Mouse (Mus musculus): ENCODE results near the gene 4931409K22Rik. TPM values are rescaled to one million over a fixed set of nuclear protein-coding genes. Genes with fewer than 3 reads are reported as not detected.

Gene 4931409K22Rik
- polyA plus RNA-seq, 1 experiment from 2014 or later, result not detected

DNA sequence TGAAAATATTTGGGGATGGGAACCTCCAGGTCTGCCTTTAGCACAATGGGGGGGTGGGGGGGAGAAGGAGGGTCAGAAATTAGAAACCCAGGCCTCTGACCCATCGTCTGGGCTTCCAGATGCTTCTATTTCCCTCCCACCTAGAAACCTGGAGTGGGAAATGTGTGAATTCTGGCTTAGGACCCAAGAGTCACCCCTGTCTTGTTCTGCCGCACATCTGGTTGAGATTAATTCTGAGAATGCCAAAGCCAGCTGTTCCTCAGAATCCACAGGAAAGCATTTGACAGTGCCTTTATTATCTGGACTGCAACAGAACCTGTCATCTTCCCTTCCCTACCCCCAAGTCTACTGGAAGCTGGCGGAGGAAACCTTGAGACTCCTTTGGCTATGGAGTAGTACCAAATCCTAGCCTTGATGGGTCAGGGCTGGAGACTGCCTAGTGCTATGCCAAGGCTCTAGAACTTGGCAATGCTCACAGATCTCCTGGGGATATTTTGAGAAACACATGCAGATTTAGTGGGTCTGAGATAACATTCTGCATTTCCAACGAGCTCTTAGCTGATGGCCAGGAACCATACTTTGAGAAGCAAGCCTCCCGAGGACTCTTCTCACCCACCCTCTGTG lies 2.9 kb downstream of the 4931409K22Rik start:
- ATAC-seq (no peak), DNase-seq (ENCODE audit: low spot score) (no peak)
- Histone ChIP-seq H3K27ac (ENCODE audit: low read length) (no peak overlapping the region), H3K9me3 (ENCODE audit: low read length) (0 out of 2 replicates have a peak, but pooled peaks cover 3% of the 10 kb centered on the region), H3K4me3 (ENCODE audit: low read depth, low read length) (no peak overlapping the region), H3K4me2 (replicated peaks; ENCODE audit: low read depth, low read length) (no peak overlapping the region), H3K4me1 (ENCODE audit: insufficient read depth, low read depth, low read length) (no peaks in the 10 kb centered on the region), H3K27me3 (replicated peaks; ENCODE audit: insufficient read depth, low read length) (no peaks in the 10 kb centered on the region), H3K9ac (replicated peaks; ENCODE audit: low read depth) (no peak overlapping the region), H3K36me3 (ENCODE audit: insufficient read depth, low read length) (no peaks in the 10 kb centered on the region)
- no peak for TF ChIP-seq CTCF (IDR thresholded peaks at IDR 0.05)
- no peak for TF ChIP-seq EP300 (IDR thresholded peaks at IDR 0.05)
- WGBS, result 70% methylated on average over 5 of the region's 5 CpGs

DNA sequence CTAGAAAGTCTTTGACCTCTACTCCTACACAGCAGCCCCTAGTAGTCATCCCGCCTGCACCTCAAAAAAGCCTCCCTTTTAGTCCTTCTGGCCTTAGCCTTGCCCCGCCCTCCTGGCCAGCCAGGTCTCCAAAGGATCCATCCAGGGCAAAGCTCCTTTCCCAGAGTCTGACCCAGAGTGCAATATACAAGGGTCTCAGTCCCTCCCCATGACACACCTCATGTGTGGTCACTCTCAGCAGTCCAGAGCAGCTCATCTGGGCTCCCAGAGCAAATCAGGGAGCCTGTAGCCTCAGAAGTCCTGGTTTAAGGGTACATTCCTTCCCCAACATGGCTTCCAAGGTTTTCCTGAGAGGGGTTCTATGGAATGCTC lies 5.3 kb downstream of the 4931409K22Rik start:
- Histone ChIP-seq H3K9me3 (ENCODE audit: low read length) (0 out of 2 replicates have a peak, but pooled peaks cover 3% of the 10 kb centered on the region), H3K27me3 (replicated peaks; ENCODE audit: insufficient read depth, low read length) (no peaks in the 10 kb centered on the region), H3K4me1 (ENCODE audit: insufficient read depth, low read depth, low read length) (no peaks in the 10 kb centered on the region), H3K27ac (ENCODE audit: low read length) (no peak overlapping the region), H3K36me3 (ENCODE audit: insufficient read depth, low read length) (no peaks in the 10 kb centered on the region), H3K4me3 (ENCODE audit: low read depth, low read length) (no peak overlapping the region), H3K4me2 (replicated peaks; ENCODE audit: low read depth, low read length) (no peak overlapping the region), H3K9ac (replicated peaks; ENCODE audit: low read depth) (no peak overlapping the region)
- DNase-seq (ENCODE audit: low spot score) (no peak), ATAC-seq (no peak)
- TF ChIP-seq CTCF (IDR thresholded peaks at IDR 0.05) (no peak), EP300 (IDR thresholded peaks at IDR 0.05) (no peak)
- WGBS, result 35% methylated on average over 2 of the region's 2 CpGs

GRCm38 (mm10) chr5:24550598-24551316 lies 5.9 kb downstream of the 4931409K22Rik start:
- 22% methylated on average over 23 of the region's 26 CpGs for WGBS
- Histone ChIP-seq H3K4me2 (replicated peaks; ENCODE audit: low read depth, low read length) (no peak overlapping the region), H3K27ac (ENCODE audit: low read length) (no peak overlapping the region), H3K9ac (replicated peaks; ENCODE audit: low read depth) (no peak overlapping the region), H3K4me3 (ENCODE audit: low read depth, low read length) (no peak overlapping the region), H3K36me3 (ENCODE audit: insufficient read depth, low read length) (no peaks in the 10 kb centered on the region), H3K9me3 (ENCODE audit: low read length) (no peaks in the 10 kb centered on the region), H3K4me1 (ENCODE audit: insufficient read depth, low read depth, low read length) (no peaks in the 10 kb centered on the region), H3K27me3 (replicated peaks; ENCODE audit: insufficient read depth, low read length) (no peaks in the 10 kb centered on the region)
- ATAC-seq, result peak; percentile 40; the same call in 1 of the 2 replicates
- TF ChIP-seq EP300 (IDR thresholded peaks at IDR 0.05), result no peak
- TF ChIP-seq CTCF (IDR thresholded peaks at IDR 0.05), result no peak
- peak; percentile 8 for DNase-seq (ENCODE audit: low spot score)

GRCm38 (mm10) chr5:24542643-24543042 lies 14.0 kb downstream of the 4931409K22Rik start:
- Histone ChIP-seq H3K9ac (replicated peaks; ENCODE audit: low read depth) (no peak overlapping the region), H3K27me3 (replicated peaks; ENCODE audit: insufficient read depth, low read length) (0 out of 2 replicates have a peak, but pooled peaks cover 3% of the 10 kb centered on the region), H3K27ac (ENCODE audit: low read length) (no peak overlapping the region), H3K4me1 (ENCODE audit: insufficient read depth, low read depth, low read length) (0 out of 2 replicates have a peak, but pooled peaks cover 10% of the 10 kb centered on the region), H3K4me3 (ENCODE audit: low read depth, low read length) (no peak overlapping the region), H3K36me3 (ENCODE audit: insufficient read depth, low read length) (no peaks in the 10 kb centered on the region), H3K9me3 (ENCODE audit: low read length) (no peaks in the 10 kb centered on the region), H3K4me2 (replicated peaks; ENCODE audit: low read depth, low read length) (no peak overlapping the region)
- no peak for TF ChIP-seq CTCF (IDR thresholded peaks at IDR 0.05)
- no peak for TF ChIP-seq EP300 (IDR thresholded peaks at IDR 0.05)
- WGBS, result 75% methylated on average over 7 of the region's 7 CpGs
- no peak for DNase-seq (ENCODE audit: low spot score)
- no peak for ATAC-seq

DNA sequence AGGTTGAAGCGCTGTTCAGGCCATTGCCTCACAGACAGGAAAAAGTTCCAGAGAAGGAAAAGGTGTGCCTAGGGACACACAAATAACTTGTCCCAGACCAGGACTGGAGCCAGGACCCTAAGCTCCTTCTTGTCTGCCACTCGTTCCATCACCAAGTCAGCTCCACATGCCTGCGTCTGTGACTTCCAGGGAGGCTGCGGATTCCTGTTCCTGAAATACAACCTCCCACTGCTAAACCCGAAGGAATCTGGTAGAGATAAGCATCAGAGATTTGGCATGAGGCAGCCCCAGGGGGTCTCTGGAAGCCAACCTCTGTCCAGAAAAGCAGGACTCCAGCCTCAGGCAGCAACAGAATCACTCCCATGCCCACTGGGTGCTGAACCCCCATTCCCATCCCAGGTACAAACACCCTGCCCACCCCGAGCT lies 15.5 kb downstream of the 4931409K22Rik start:
- Histone ChIP-seq H3K4me2 (replicated peaks; ENCODE audit: low read depth, low read length) (peak overlapping the region; percentile 52), H3K27me3 (replicated peaks; ENCODE audit: insufficient read depth, low read length) (0 out of 2 replicates have a peak, but pooled peaks cover 3% of the 10 kb centered on the region), H3K4me3 (ENCODE audit: low read depth, low read length) (no peak overlapping the region), H3K4me1 (ENCODE audit: insufficient read depth, low read depth, low read length) (0 out of 2 replicates have a peak, but pooled peaks cover 10% of the 10 kb centered on the region), H3K27ac (ENCODE audit: low read length) (no peak overlapping the region), H3K9me3 (ENCODE audit: low read length) (no peaks in the 10 kb centered on the region), H3K9ac (replicated peaks; ENCODE audit: low read depth) (no peak overlapping the region), H3K36me3 (ENCODE audit: insufficient read depth, low read length) (no peaks in the 10 kb centered on the region)
- no peak for TF ChIP-seq CTCF (IDR thresholded peaks at IDR 0.05)
- no peak for TF ChIP-seq EP300 (IDR thresholded peaks at IDR 0.05)
- WGBS, result 10% methylated on average over 6 of the region's 6 CpGs
- ATAC-seq (no peak), DNase-seq (ENCODE audit: low spot score) (no peak)

DNA sequence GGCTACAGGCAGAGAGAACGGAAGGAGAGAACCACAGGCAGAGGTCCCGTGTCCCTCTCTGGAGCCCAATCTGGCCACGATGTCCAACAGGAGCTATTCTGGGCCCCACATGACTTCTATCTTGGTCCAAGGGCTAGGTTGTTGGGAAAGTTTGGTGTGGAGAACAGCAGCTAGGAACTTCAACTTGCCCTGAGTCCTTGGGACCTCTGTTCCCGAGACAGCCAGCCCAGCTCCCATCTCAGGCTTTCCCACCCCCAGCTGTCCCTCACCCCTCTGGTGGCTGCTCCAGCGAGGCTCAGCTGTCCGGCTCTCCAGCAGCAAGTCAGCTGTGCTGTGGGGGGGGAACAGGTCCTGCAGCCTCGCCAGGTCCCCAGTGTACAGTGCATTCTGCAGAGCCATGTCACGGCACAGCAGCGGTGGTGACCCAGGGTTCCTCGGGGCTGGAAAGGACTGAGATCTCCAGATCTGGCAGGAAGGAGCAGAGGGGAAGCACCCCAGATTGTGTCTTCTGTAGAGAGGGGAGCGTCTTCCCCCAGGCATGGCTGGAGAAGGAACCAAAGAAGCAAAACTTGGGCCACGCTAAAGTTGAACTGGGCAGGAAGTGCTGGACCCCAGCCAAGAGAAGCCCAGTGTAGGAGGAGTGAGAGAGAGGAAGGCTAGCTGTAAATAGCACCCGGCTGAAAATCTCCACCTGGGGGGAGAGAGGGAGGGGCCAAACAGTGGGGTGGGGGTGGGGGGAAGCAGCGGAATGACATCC lies 16.0 kb downstream of the 4931409K22Rik start, which contains the start of gene Asb10:
TSS of gene Asb10 (minus strand) at position 592 of the 757 bp plus-strand sequence.
- Histone ChIP-seq H3K9me3 (ENCODE audit: low read length) (no peaks in the 10 kb centered on the region), H3K27ac (ENCODE audit: low read length) (no peak within 1 kb of the TSS), H3K4me3 (ENCODE audit: low read depth, low read length) (no peak within 1 kb of the TSS), H3K36me3 (ENCODE audit: insufficient read depth, low read length) (no peaks in the 10 kb centered on the region), H3K9ac (replicated peaks; ENCODE audit: low read depth) (no peak within 1 kb of the TSS), H3K27me3 (replicated peaks; ENCODE audit: insufficient read depth, low read length) (0 out of 2 replicates have a peak, but pooled peaks cover 3% of the 10 kb centered on the region), H3K4me1 (ENCODE audit: insufficient read depth, low read depth, low read length) (0 out of 2 replicates have a peak, but pooled peaks cover 10% of the 10 kb centered on the region), H3K4me2 (replicated peaks; ENCODE audit: low read depth, low read length) (peak within 1 kb of the TSS; percentile 52)
- TF ChIP-seq EP300 (IDR thresholded peaks at IDR 0.05) (no peak), CTCF (IDR thresholded peaks at IDR 0.05) (no peak)
- WGBS, result 12% methylated on average over 14 of the region's 14 CpGs
- ATAC-seq (peak; percentile 70), DNase-seq (ENCODE audit: low spot score) (peak; percentile 50)

Data from lung, postnatal 0 days (tissue).